Mouse (Mus musculus) limb, embryonic 13.5 days (tissue): Measurements from ENCODE around the gene Nol3. TPM values are rescaled to one million over a fixed set of nuclear protein-coding genes. Genes with fewer than 3 reads are reported as not detected.
"Not testable (repeated sequence)": the region's sequence is repeated elsewhere in the genome, so short reads cannot be mapped to it uniquely, and the experiment has no call there.

ENCODE experiments used
- ATAC-seq: fragments of 200-750 bp; cut with Nextera tagmentation; 2 replicates; pipeline ENCODE4 v1.8.0; 2017; ENCODE audit warnings: low read depth, moderate number of reproducible peaks, moderate TSS enrichment; ENCODE audit not compliant: low FRiP score
- H3K27ac ChIP-seq: fragments of 300-500 bp; sonication (generic); 2 replicates; pipeline ENCODE4 v1.5.1; 2015; ENCODE audit warnings: inconsistent platforms, mild to moderate bottlenecking, moderate library complexity
- H3K27me3 ChIP-seq: fragments of 300-500 bp; sonication (generic); 2 replicates; pipeline ENCODE4 v1.6.1; 2015; ENCODE audit warnings: mild to moderate bottlenecking, inconsistent platforms
- H3K36me3 ChIP-seq: fragments of 300-500 bp; sonication (generic); 2 replicates; pipeline ENCODE4 v1.6.1; 2015; ENCODE audit warnings: inconsistent platforms, mild to moderate bottlenecking, moderate library complexity
- H3K4me1 ChIP-seq: fragments of 300-500 bp; sonication (generic); 2 replicates; pipeline ENCODE4 v1.6.1; 2015; ENCODE audit warnings: inconsistent platforms
- H3K4me2 ChIP-seq: fragments of 300-500 bp; sonication (generic); replicated peaks from 2 replicates; pipeline ENCODE4 v1.6.1; 2015; ENCODE audit warnings: inconsistent platforms, mild to moderate bottlenecking, moderate library complexity
- H3K4me3 ChIP-seq: fragments of 300-500 bp; sonication (generic); 2 replicates; pipeline ENCODE4 v1.5.1; 2015; ENCODE audit warnings: moderate library complexity, mild to moderate bottlenecking, inconsistent platforms
- H3K9ac ChIP-seq: fragments of 300-500 bp; sonication (generic); 2 replicates; pipeline ENCODE4 v1.6.1; 2015; ENCODE audit warnings: mild to moderate bottlenecking, inconsistent platforms
- H3K9me3 ChIP-seq: fragments of 300-500 bp; sonication (generic); 2 replicates; pipeline ENCODE4 v1.6.1; 2016; ENCODE audit warnings: inconsistent platforms
- WGBS: fragments of 180-500 bp; shearing (Covaris S2); methylation state at CpG from one replicate; pipeline ENCODE4 v1.1.7; 2015; 5-methylcytosine and 5-hydroxymethylcytosine counted together
- polyA plus RNA-seq: library from polyadenylated mRNA; unstranded; fragments of >200 nt; fragmentation: Nextera tagmentation; extraction: Ambion mirVana; gene quantifications from 2 replicates; pipeline ENCODE4 v1.2.1, GENCODE M21; 2015

Nol3 gene
- polyA plus RNA-seq: 2.7 and 3.1 TPM in 2 replicates

GRCm38 (mm10) chr8:105275840-105276239 lies at the start of gene Nol3:
TSS of gene Nol3 (plus strand) at chr8:105276140.
- Histone ChIP-seq H3K27ac (no peak within 1 kb of the TSS), H3K9ac (peak within 1 kb of the TSS; percentile 63), H3K27me3 (peaks cover 99% of the 10 kb centered on the region), H3K9me3 (no peaks in the 10 kb centered on the region), H3K4me2 (peak within 1 kb of the TSS; percentile 77), H3K4me1 (peaks cover 27% of the 10 kb centered on the region), H3K4me3 (peak within 1 kb of the TSS; percentile 49), H3K36me3 (no peaks in the 10 kb centered on the region)
- ATAC-seq: no peak
- WGBS: 4% methylated on average over 10 of the region's 10 CpGs

- Histone ChIP-seq H3K4me3 (no peak overlapping the region), H3K9me3 (no peaks in the 10 kb centered on the region), H3K36me3 (peaks cover 22% of the 10 kb centered on the region), H3K4me1 (0 out of 2 replicates have a peak, but pooled peaks cover under 1% of the 10 kb centered on the region), H3K9ac (no peak overlapping the region), H3K27me3 (no peaks in the 10 kb centered on the region), H3K4me2 (no peak overlapping the region), H3K27ac (no peak overlapping the region)
- ATAC-seq: no peak
- 89% methylated on average over 12 of the region's 12 CpGs for WGBS
Measured at GRCm38 (mm10) chr8:105231503-105232320, 44.2 kb upstream of the Nol3 start.

- H3K9me3 ChIP-seq, H3K27me3 ChIP-seq, H3K4me1 ChIP-seq, ATAC-seq, H3K9ac ChIP-seq, H3K27ac ChIP-seq, H3K4me3 ChIP-seq, H3K4me2 ChIP-seq: not testable (repeated sequence)
- 79% methylated on average over 4 of the region's 4 CpGs for WGBS
- H3K36me3 ChIP-seq: peaks cover 24% of the 10 kb centered on the region
Measured at GRCm38 (mm10) chr8:105232321-105232693, 43.6 kb upstream of the Nol3 start.

GRCm38 (mm10) chr8:105233126-105233935 lies 42.6 kb upstream of the Nol3 start:
- ATAC-seq: no peak
- no peak overlapping the region for H3K4me3 ChIP-seq
- H3K36me3 ChIP-seq: peaks cover 27% of the 10 kb centered on the region
- no peak overlapping the region for H3K9ac ChIP-seq
- H3K27me3 ChIP-seq: no peaks in the 10 kb centered on the region
- H3K27ac ChIP-seq: no peak overlapping the region
- WGBS: 49% methylated on average over 1 of the region's 1 CpGs
- H3K4me1 ChIP-seq: no peaks in the 10 kb centered on the region
- H3K9me3 ChIP-seq: no peaks in the 10 kb centered on the region
- H3K4me2 ChIP-seq: no peak overlapping the region

- Histone ChIP-seq H3K27ac (no peak overlapping the region), H3K4me3 (no peak overlapping the region), H3K27me3 (no peaks in the 10 kb centered on the region), H3K9me3 (no peaks in the 10 kb centered on the region), H3K36me3 (peaks cover 43% of the 10 kb centered on the region), H3K4me2 (no peak overlapping the region), H3K4me1 (no peaks in the 10 kb centered on the region), H3K9ac (no peak overlapping the region)
- 68% methylated on average over 1 of the region's 1 CpGs for WGBS
- no peak for ATAC-seq
Measured at GRCm38 (mm10) chr8:105235206-105235605, 40.7 kb upstream of the Nol3 start.

GRCm38 (mm10) chr8:105237442-105238142 lies 38.3 kb upstream of the Nol3 start:
- no peaks in the 10 kb centered on the region for H3K27me3 ChIP-seq
- no peaks in the 10 kb centered on the region for H3K9me3 ChIP-seq
- H3K4me2 ChIP-seq: no peak overlapping the region
- H3K4me1 ChIP-seq: no peaks in the 10 kb centered on the region
- H3K4me3 ChIP-seq: no peak overlapping the region
- no peak overlapping the region for H3K9ac ChIP-seq
- no peak for ATAC-seq
- H3K27ac ChIP-seq: no peak overlapping the region
- H3K36me3 ChIP-seq: peaks cover 64% of the 10 kb centered on the region
- WGBS: 94% methylated on average over 14 of the region's 14 CpGs

GRCm38 (mm10) chr8:105241016-105241415 lies 34.9 kb upstream of the Nol3 start:
- Histone ChIP-seq H3K27ac (no peak overlapping the region), H3K4me3 (no peak overlapping the region), H3K27me3 (no peaks in the 10 kb centered on the region), H3K9ac (no peak overlapping the region), H3K4me2 (no peak overlapping the region), H3K4me1 (no peaks in the 10 kb centered on the region), H3K9me3 (no peaks in the 10 kb centered on the region), H3K36me3 (peaks cover 56% of the 10 kb centered on the region)
- 97% methylated on average over 7 of the region's 7 CpGs for WGBS
- no peak for ATAC-seq

- no peak overlapping the region for H3K4me2 ChIP-seq
- no peaks in the 10 kb centered on the region for H3K9me3 ChIP-seq
- ATAC-seq: no peak
- H3K36me3 ChIP-seq: peaks cover 60% of the 10 kb centered on the region
- H3K27me3 ChIP-seq: peaks cover 13% of the 10 kb centered on the region
- WGBS: 91% methylated on average over 6 of the region's 6 CpGs
- peaks cover 20% of the 10 kb centered on the region for H3K4me1 ChIP-seq
- H3K9ac ChIP-seq: no peak overlapping the region
- H3K27ac ChIP-seq: no peak overlapping the region
- no peak overlapping the region for H3K4me3 ChIP-seq
Measured at GRCm38 (mm10) chr8:105251954-105252353, 24.0 kb upstream of the Nol3 start.

- Histone ChIP-seq H3K4me3 (no peak overlapping the region), H3K4me1 (peaks cover 20% of the 10 kb centered on the region), H3K27me3 (peaks cover 21% of the 10 kb centered on the region), H3K27ac (no peak overlapping the region), H3K36me3 (peaks cover 53% of the 10 kb centered on the region), H3K9me3 (no peaks in the 10 kb centered on the region), H3K9ac (0 out of 2 replicates have a peak overlapping the region, but pooled peaks have one; percentile 76), H3K4me2 (peak overlapping the region; percentile 90)
- ATAC-seq: no peak
- WGBS: 87% methylated on average over 10 of the region's 10 CpGs
Measured at GRCm38 (mm10) chr8:105252680-105253537, 23.0 kb upstream of the Nol3 start.

GRCm38 (mm10) chr8:105253766-105254151 lies 22.2 kb upstream of the Nol3 start:
- peaks cover 30% of the 10 kb centered on the region for H3K27me3 ChIP-seq
- H3K4me2 ChIP-seq: peak overlapping the region; percentile 90
- no peak overlapping the region; the same call in 1 of the 2 replicates for H3K27ac ChIP-seq
- ATAC-seq: no peak
- H3K9ac ChIP-seq: peak overlapping the region; percentile 76
- no peaks in the 10 kb centered on the region for H3K9me3 ChIP-seq
- 35% methylated on average over 20 of the region's 20 CpGs for WGBS
- peak overlapping the region; percentile 63 for H3K4me3 ChIP-seq
- H3K36me3 ChIP-seq: peaks cover 44% of the 10 kb centered on the region
- peaks cover 23% of the 10 kb centered on the region for H3K4me1 ChIP-seq
